Comparison of ENCODE assay signal across 7 mouse cellular contexts in the genomic region with DNA sequence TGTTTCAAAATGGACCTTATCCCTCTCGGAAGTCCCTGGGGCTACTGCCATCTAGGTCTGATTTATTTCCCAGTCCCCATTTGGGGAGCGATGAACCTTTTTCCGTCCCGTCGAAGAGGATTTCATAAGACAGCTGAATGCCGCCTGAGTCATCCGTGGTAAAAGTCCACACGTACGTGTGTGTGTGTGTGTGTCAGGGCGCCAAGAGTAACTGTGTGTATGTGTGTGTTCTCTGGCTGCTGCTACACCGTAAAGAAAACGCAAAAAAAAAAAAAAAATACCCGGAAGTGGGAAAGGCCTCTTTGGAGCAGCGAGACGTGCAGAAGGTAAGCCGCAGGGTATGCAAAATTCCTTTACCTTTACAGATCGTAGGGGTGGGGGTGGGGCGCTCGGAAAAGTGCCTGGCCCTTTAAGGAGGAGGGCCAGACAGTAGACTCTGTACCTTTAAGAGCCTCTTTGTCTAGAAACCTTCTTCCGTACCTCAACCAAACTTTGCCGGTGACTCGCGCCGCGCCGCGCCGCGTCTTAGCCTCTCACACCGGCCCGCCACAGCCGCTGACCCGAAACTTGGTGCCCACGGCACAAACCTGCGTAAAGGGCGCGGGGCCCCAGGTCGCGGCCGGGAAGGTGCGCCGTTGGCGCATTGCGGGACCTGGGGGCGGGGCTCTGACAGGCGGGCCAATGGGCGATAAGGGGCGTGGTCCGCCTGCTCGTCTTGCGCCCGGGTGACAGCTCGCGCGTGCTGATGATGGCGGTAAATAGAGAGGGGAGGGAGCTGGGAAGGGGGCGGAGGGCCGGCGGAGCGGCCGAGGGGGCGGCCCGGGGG. TPM values are rescaled to one million over a fixed set of nuclear protein-coding genes. Genes with fewer than 3 reads are reported as not detected.
DNase-seq lines count a peak whose midpoint lies in the region; ATAC-seq and TF ChIP-seq lines count a peak whose summit lies in the region.

No protein-coding gene starts in this region.

- no peaks in the 10 kb centered on the region for H3K4me1 ChIP-seq in embryonic facial prominence, embryonic 11.5 days (ENCODE audit: control insufficient read depth, insufficient read depth, low read length)
- H3K4me1 ChIP-seq in kidney, adult 2 months (ENCODE audit: control insufficient read depth, insufficient read depth, low read length), result no peaks in the 10 kb centered on the region; the same call in 1 of the 2 replicates
- peaks cover 26% of the 10 kb centered on the region for H3K4me1 ChIP-seq in limb, embryonic 12.5 days (replicated peaks)
- peaks cover 35% of the 10 kb centered on the region for H3K4me1 ChIP-seq in midbrain, embryonic 15.5 days
- no peaks in the 10 kb centered on the region; the same call in 1 of the 2 replicates for H3K4me1 ChIP-seq in spleen, adult 2 months (ENCODE audit: control insufficient read depth, insufficient read depth, insufficient read length)

- H3K27ac ChIP-seq in embryonic facial prominence, embryonic 11.5 days (replicated peaks; ENCODE audit: low read depth, low read length), result peak overlapping the region; percentile 88
- H3K27ac ChIP-seq in kidney, adult 2 months (ENCODE audit: insufficient read depth, low read depth, low read length), result peak overlapping the region; percentile 86
- peak overlapping the region; percentile 94 for H3K27ac ChIP-seq in limb, embryonic 12.5 days
- peak overlapping the region; percentile 97 for H3K27ac ChIP-seq in midbrain, embryonic 15.5 days
- H3K27ac ChIP-seq in spleen, adult 2 months (ENCODE audit: insufficient read depth, low read length), result peak overlapping the region; percentile 93

- H3K9ac ChIP-seq in embryonic facial prominence, embryonic 11.5 days (replicated peaks; ENCODE audit: low read length), result peak overlapping the region; percentile 78
- peak overlapping the region; percentile 73 for H3K9ac ChIP-seq in limb, embryonic 12.5 days (replicated peaks)
- H3K9ac ChIP-seq in midbrain, embryonic 15.5 days, result peak overlapping the region; percentile 77

- TF ChIP-seq CTCF in kidney, adult 2 months (conservative IDR thresholded peaks at IDR 0.05; ENCODE audit: insufficient read depth, insufficient read length, low read depth, low read length), result no peak
- TF ChIP-seq CTCF in spleen, adult 2 months (IDR thresholded peaks at IDR 0.05; ENCODE audit: extremely low read depth, insufficient read depth, insufficient read length, insufficient replicate concordance), result no peak

- ATAC-seq in embryonic facial prominence, embryonic 11.5 days (replicated peaks; ENCODE audit: insufficient number of reproducible peaks, low FRiP score, low TSS enrichment, low read depth), result peak; percentile 90
- ATAC-seq in limb, embryonic 12.5 days (ENCODE audit: insufficient number of reproducible peaks, insufficient read depth, low FRiP score, low TSS enrichment, low read depth), result peak; percentile 91
- peak; percentile 95 for ATAC-seq in midbrain, embryonic 15.5 days (replicated peaks)

- H3K4me2 ChIP-seq in embryonic facial prominence, embryonic 11.5 days (ENCODE audit: low read depth, low read length), result peak overlapping the region; percentile 88
- H3K4me2 ChIP-seq in limb, embryonic 12.5 days, result peak overlapping the region; percentile 92
- peak overlapping the region; percentile 81 for H3K4me2 ChIP-seq in midbrain, embryonic 15.5 days

- WGBS in embryonic facial prominence, embryonic 11.5 days, result under 1% methylated on average over 63 of the region's 63 CpGs
- WGBS in kidney, adult 2 months, result under 1% methylated on average over 63 of the region's 63 CpGs
- under 1% methylated on average over 63 of the region's 63 CpGs for WGBS in limb, embryonic 12.5 days
- under 1% methylated on average over 63 of the region's 63 CpGs for WGBS in midbrain, embryonic 15.5 days
- WGBS in spleen, adult 2 months, result under 1% methylated on average over 62 of the region's 63 CpGs

- TF ChIP-seq POLR2A in kidney, adult 2 months (IDR thresholded peaks at IDR 0.05; ENCODE audit: low read depth, low read length), result no peak
- TF ChIP-seq POLR2A in spleen, adult 2 months (IDR thresholded peaks at IDR 0.05; ENCODE audit: low read depth, low read length), result no peak

- no peaks in the 10 kb centered on the region for H3K9me3 ChIP-seq in embryonic facial prominence, embryonic 11.5 days (replicated peaks; ENCODE audit: control insufficient read depth, low read length)
- 0 out of 2 replicates have a peak, but pooled peaks cover 5% of the 10 kb centered on the region for H3K9me3 ChIP-seq in limb, embryonic 12.5 days
- no peaks in the 10 kb centered on the region for H3K9me3 ChIP-seq in midbrain, embryonic 15.5 days

- peak; percentile 98 for DNase-seq in adrenal gland, postnatal 14 days
- DNase-seq in embryonic facial prominence, embryonic 11.5 days (ENCODE audit: low spot score), result peak; percentile 97
- peak; percentile 95 for DNase-seq in heart, adult 18-20 months
- DNase-seq in kidney, adult 2 months, result peak; percentile 97
- peak; percentile 84 to 92 for DNase-seq in spleen, adult 2 months (ENCODE audit: low read depth in 1 of 2, low spot score in 2 of 2)

- H3K36me3 ChIP-seq in embryonic facial prominence, embryonic 11.5 days (replicated peaks; ENCODE audit: control insufficient read depth, insufficient read depth, low read depth, low read length), result peaks cover 5% of the 10 kb centered on the region
- no peaks in the 10 kb centered on the region for H3K36me3 ChIP-seq in kidney, adult 2 months (ENCODE audit: control insufficient read depth, insufficient read depth, low read length)
- H3K36me3 ChIP-seq in limb, embryonic 12.5 days, result peaks cover 31% of the 10 kb centered on the region
- peaks cover 7% of the 10 kb centered on the region; the same call in 1 of the 2 replicates for H3K36me3 ChIP-seq in midbrain, embryonic 15.5 days (replicated peaks)
- peaks cover under 1% of the 10 kb centered on the region; the same call in 1 of the 2 replicates for H3K36me3 ChIP-seq in spleen, adult 2 months (ENCODE audit: control insufficient read depth, insufficient read depth, low read length)

- H3K27me3 ChIP-seq in embryonic facial prominence, embryonic 11.5 days (ENCODE audit: control insufficient read depth, insufficient read depth, low read length), result no peaks in the 10 kb centered on the region
- no peaks in the 10 kb centered on the region for H3K27me3 ChIP-seq in kidney, adult 2 months (replicated peaks; ENCODE audit: control insufficient read depth, insufficient read depth, low read length)
- no peaks in the 10 kb centered on the region for H3K27me3 ChIP-seq in limb, embryonic 12.5 days
- H3K27me3 ChIP-seq in midbrain, embryonic 15.5 days (replicated peaks), result no peaks in the 10 kb centered on the region
- H3K27me3 ChIP-seq in spleen, adult 2 months (ENCODE audit: control insufficient read depth, insufficient read depth, low read length), result no peaks in the 10 kb centered on the region

- peak overlapping the region; percentile 71 for H3K4me3 ChIP-seq in embryonic facial prominence, embryonic 11.5 days (ENCODE audit: low read depth, low read length)
- H3K4me3 ChIP-seq in kidney, adult 2 months (ENCODE audit: insufficient read depth, low read depth, low read length), result peak overlapping the region; percentile 85
- peak overlapping the region; percentile 66 for H3K4me3 ChIP-seq in limb, embryonic 12.5 days (replicated peaks)
- peak overlapping the region; percentile 75 for H3K4me3 ChIP-seq in midbrain, embryonic 15.5 days
- H3K4me3 ChIP-seq in spleen, adult 2 months (ENCODE audit: extremely low read depth, insufficient read depth, insufficient read length), result peak overlapping the region; percentile 86

RNA-seq across cellular contexts. Expression of a gene that starts 1.4 kb away (rescaled TPM):
- 6.8 and 7.8 TPM in 2 replicates for total RNA-seq in adrenal gland, postnatal 14 days (2021)
- polyA plus RNA-seq in embryonic facial prominence, embryonic 11.5 days (2014; fragmentation: Nextera tagmentation; extraction: Ambion mirVana), result 4.3 and 5.2 TPM in 2 replicates
- 1 to 10 TPM; 1.4 to 3.7 TPM for total RNA-seq in heart, adult 18-20 months (2021)
- polyA plus RNA-seq in kidney, adult 2 months (2012; rRNA removed), result 5.1 and 5.3 TPM in 2 replicates
- polyA plus RNA-seq in limb, embryonic 12.5 days (2016; fragmentation: Nextera tagmentation; extraction: Ambion mirVana), result 8.1 and 8.9 TPM in 2 replicates
- 9.0 and 9.5 TPM in 2 replicates for polyA plus RNA-seq in midbrain, embryonic 15.5 days (2015; fragmentation: Nextera tagmentation; extraction: Ambion mirVana)
- polyA plus RNA-seq in spleen, adult 2 months (2012; rRNA removed), result 4.5 and 4.6 TPM in 2 replicates

RNA-seq across cellular contexts. Expression of a gene that starts 17.7 kb away (rescaled TPM):
- total RNA-seq in adrenal gland, postnatal 14 days (2021), result 3.0 and 3.3 TPM in 2 replicates
- polyA plus RNA-seq in embryonic facial prominence, embryonic 11.5 days (2014; fragmentation: Nextera tagmentation; extraction: Ambion mirVana), result 0.98 and 1.9 TPM in 2 replicates
- 1 to 10 TPM; 1.9 to 3.4 TPM for total RNA-seq in heart, adult 18-20 months (2021)
- polyA plus RNA-seq in kidney, adult 2 months (2012; rRNA removed), result 0.45 and 0.64 TPM in 2 replicates
- 2.3 and 2.6 TPM in 2 replicates for polyA plus RNA-seq in limb, embryonic 12.5 days (2016; fragmentation: Nextera tagmentation; extraction: Ambion mirVana)
- polyA plus RNA-seq in midbrain, embryonic 15.5 days (2015; fragmentation: Nextera tagmentation; extraction: Ambion mirVana), result 2.0 and 2.9 TPM in 2 replicates
- polyA plus RNA-seq in spleen, adult 2 months (2012; rRNA removed), result 0.39 and 1.2 TPM in 2 replicates

RNA-seq across cellular contexts. Expression of a gene that starts 17.7 kb away (rescaled TPM):
- total RNA-seq in adrenal gland, postnatal 14 days (2021), result 39.3 and 39.8 TPM in 2 replicates
- 47.1 and 48.0 TPM in 2 replicates for polyA plus RNA-seq in embryonic facial prominence, embryonic 11.5 days (2014; fragmentation: Nextera tagmentation; extraction: Ambion mirVana)
- 10 to 100 TPM; 19.0 to 19.5 TPM for total RNA-seq in heart, adult 18-20 months (2021)
- 22.8 and 25.3 TPM in 2 replicates for polyA plus RNA-seq in kidney, adult 2 months (2012; rRNA removed)
- polyA plus RNA-seq in limb, embryonic 12.5 days (2016; fragmentation: Nextera tagmentation; extraction: Ambion mirVana), result 47.8 and 48.9 TPM in 2 replicates
- 49.6 and 50.4 TPM in 2 replicates for polyA plus RNA-seq in midbrain, embryonic 15.5 days (2015; fragmentation: Nextera tagmentation; extraction: Ambion mirVana)
- 18.8 and 20.6 TPM in 2 replicates for polyA plus RNA-seq in spleen, adult 2 months (2012; rRNA removed)

RNA-seq across cellular contexts. Expression of a gene that starts 17.8 kb away (rescaled TPM):
- total RNA-seq in adrenal gland, postnatal 14 days (2021), result 19.7 and 21.6 TPM in 2 replicates
- polyA plus RNA-seq in embryonic facial prominence, embryonic 11.5 days (2014; fragmentation: Nextera tagmentation; extraction: Ambion mirVana), result 30.4 and 31.4 TPM in 2 replicates
- total RNA-seq in heart, adult 18-20 months (2021), result 10 to 100 TPM; 13.5 to 16.5 TPM
- polyA plus RNA-seq in kidney, adult 2 months (2012; rRNA removed), result 7.9 and 8.3 TPM in 2 replicates
- 28.3 and 28.4 TPM in 2 replicates for polyA plus RNA-seq in limb, embryonic 12.5 days (2016; fragmentation: Nextera tagmentation; extraction: Ambion mirVana)
- polyA plus RNA-seq in midbrain, embryonic 15.5 days (2015; fragmentation: Nextera tagmentation; extraction: Ambion mirVana), result 39.7 TPM in 2 replicates
- 5.8 and 7.5 TPM in 2 replicates for polyA plus RNA-seq in spleen, adult 2 months (2012; rRNA removed)

RNA-seq across cellular contexts. Expression of a gene that starts 59.1 kb away (rescaled TPM):
- 196 and 198 TPM in 2 replicates for total RNA-seq in adrenal gland, postnatal 14 days (2021)
- polyA plus RNA-seq in embryonic facial prominence, embryonic 11.5 days (2014; fragmentation: Nextera tagmentation; extraction: Ambion mirVana), result 394 and 398 TPM in 2 replicates
- total RNA-seq in heart, adult 18-20 months (2021), result 100 to 1,000 TPM; 118 to 129 TPM
- 103 and 153 TPM in 2 replicates for polyA plus RNA-seq in kidney, adult 2 months (2012; rRNA removed)
- polyA plus RNA-seq in limb, embryonic 12.5 days (2016; fragmentation: Nextera tagmentation; extraction: Ambion mirVana), result 394 and 437 TPM in 2 replicates
- 242 and 256 TPM in 2 replicates for polyA plus RNA-seq in midbrain, embryonic 15.5 days (2015; fragmentation: Nextera tagmentation; extraction: Ambion mirVana)
- polyA plus RNA-seq in spleen, adult 2 months (2012; rRNA removed), result 58.0 and 63.1 TPM in 2 replicates

Comparison
In these comparisons a context has a peak if more than half of its experiments do, and no peak if none do; other contexts are left out.
1. Peak in every context shown above with its lines: DNase-seq, ATAC-seq, H3K4me3 ChIP-seq and H3K27ac ChIP-seq.